Mouse (Mus musculus): Measurements from ENCODE around the gene Cd164. TPM values are rescaled to one million over a fixed set of nuclear protein-coding genes. Genes with fewer than 3 reads are reported as not detected.

The Cd164 gene
- polyA plus RNA-seq, 1 experiment from 2014 or later = 84.8 TPM

GRCm38 (mm10) chr10:41518508-41518980, 670 bp upstream of the Cd164 start:
- DNase-seq (ENCODE audit: low spot score) (peak; percentile 85), ATAC-seq (peak; percentile 55)
- H3K9ac ChIP-seq (ENCODE audit: low read length) = peak overlapping the region; percentile 92
- WGBS = under 1% methylated on average over 23 of the region's 23 CpGs
- no peaks in the 10 kb centered on the region for H3K9me3 ChIP-seq (replicated peaks; ENCODE audit: control insufficient read depth, low read length)
- peaks cover 8% of the 10 kb centered on the region; the same call in 1 of the 2 replicates for H3K36me3 ChIP-seq (ENCODE audit: control insufficient read depth, insufficient read depth, low read length)
- H3K27ac ChIP-seq (ENCODE audit: low read depth, low read length) = peak overlapping the region; percentile 97
- no peaks in the 10 kb centered on the region for H3K27me3 ChIP-seq (replicated peaks; ENCODE audit: control insufficient read depth, insufficient read depth, low read length)
- peak overlapping the region; percentile 83 for H3K4me2 ChIP-seq (ENCODE audit: low read length)
- H3K4me3 ChIP-seq (ENCODE audit: low read depth, low read length) = peak overlapping the region; percentile 95
- peaks cover 16% of the 10 kb centered on the region for H3K4me1 ChIP-seq (ENCODE audit: control insufficient read depth, insufficient read depth, low read length)

- Histone ChIP-seq H3K4me3 (ENCODE audit: low read depth, low read length) (peak overlapping the region; percentile 95), H3K4me1 (ENCODE audit: control insufficient read depth, insufficient read depth, low read length) (peaks cover 18% of the 10 kb centered on the region), H3K36me3 (ENCODE audit: control insufficient read depth, insufficient read depth, low read length) (peaks cover 17% of the 10 kb centered on the region), H3K9ac (ENCODE audit: low read length) (peak overlapping the region; percentile 92), H3K9me3 (replicated peaks; ENCODE audit: control insufficient read depth, low read length) (no peaks in the 10 kb centered on the region), H3K27ac (ENCODE audit: low read depth, low read length) (peak overlapping the region; percentile 97), H3K27me3 (replicated peaks; ENCODE audit: control insufficient read depth, insufficient read depth, low read length) (no peaks in the 10 kb centered on the region), H3K4me2 (ENCODE audit: low read length) (peak overlapping the region; percentile 83)
- peak; percentile 51 for DNase-seq (ENCODE audit: low spot score)
- peak; percentile 59 for ATAC-seq
- WGBS = under 1% methylated on average over 59 of the region's 65 CpGs
These were observed 611 bp downstream of the Cd164 start for GRCm38 (mm10) chr10:41519640-41520409.

- ATAC-seq = no peak
- peaks cover 18% of the 10 kb centered on the region for H3K4me1 ChIP-seq (ENCODE audit: control insufficient read depth, insufficient read depth, low read length)
- H3K4me2 ChIP-seq (ENCODE audit: low read length) = peak overlapping the region; percentile 83
- WGBS = 5% methylated on average over 5 of the region's 5 CpGs
- H3K36me3 ChIP-seq (ENCODE audit: control insufficient read depth, insufficient read depth, low read length) = peaks cover 20% of the 10 kb centered on the region
- H3K9ac ChIP-seq (ENCODE audit: low read length) = peak overlapping the region; percentile 92
- H3K9me3 ChIP-seq (replicated peaks; ENCODE audit: control insufficient read depth, low read length) = no peaks in the 10 kb centered on the region
- DNase-seq (ENCODE audit: low spot score) = no peak
- H3K27ac ChIP-seq (ENCODE audit: low read depth, low read length) = no peak overlapping the region
- no peaks in the 10 kb centered on the region for H3K27me3 ChIP-seq (replicated peaks; ENCODE audit: control insufficient read depth, insufficient read depth, low read length)
- H3K4me3 ChIP-seq (ENCODE audit: low read depth, low read length) = peak overlapping the region; percentile 95
These were observed 1.1 kb downstream of the Cd164 start for GRCm38 (mm10) chr10:41520410-41520673.

- peaks cover 35% of the 10 kb centered on the region for H3K36me3 ChIP-seq (ENCODE audit: control insufficient read depth, insufficient read depth, low read length)
- WGBS = 80% methylated on average over 3 of the region's 3 CpGs
- no peaks in the 10 kb centered on the region for H3K27me3 ChIP-seq (replicated peaks; ENCODE audit: control insufficient read depth, insufficient read depth, low read length)
- H3K9me3 ChIP-seq (replicated peaks; ENCODE audit: control insufficient read depth, low read length) = no peaks in the 10 kb centered on the region
- no peak overlapping the region for H3K27ac ChIP-seq (ENCODE audit: low read depth, low read length)
- ATAC-seq = no peak
- no peak overlapping the region for H3K4me3 ChIP-seq (ENCODE audit: low read depth, low read length)
- H3K4me2 ChIP-seq (ENCODE audit: low read length) = no peak overlapping the region
- H3K9ac ChIP-seq (ENCODE audit: low read length) = no peak overlapping the region
- DNase-seq (ENCODE audit: low spot score) = no peak
- peaks cover 18% of the 10 kb centered on the region for H3K4me1 ChIP-seq (ENCODE audit: control insufficient read depth, insufficient read depth, low read length)
These were observed 4.2 kb downstream of the Cd164 start for GRCm38 (mm10) chr10:41523386-41523785.

- ATAC-seq (no peak), DNase-seq (ENCODE audit: low spot score) (no peak)
- Histone ChIP-seq H3K9me3 (replicated peaks; ENCODE audit: control insufficient read depth, low read length) (no peaks in the 10 kb centered on the region), H3K36me3 (ENCODE audit: control insufficient read depth, insufficient read depth, low read length) (peaks cover 55% of the 10 kb centered on the region), H3K27me3 (replicated peaks; ENCODE audit: control insufficient read depth, insufficient read depth, low read length) (no peaks in the 10 kb centered on the region), H3K9ac (ENCODE audit: low read length) (no peak overlapping the region), H3K4me2 (ENCODE audit: low read length) (no peak overlapping the region), H3K4me1 (ENCODE audit: control insufficient read depth, insufficient read depth, low read length) (peaks cover 16% of the 10 kb centered on the region), H3K27ac (ENCODE audit: low read depth, low read length) (no peak overlapping the region), H3K4me3 (ENCODE audit: low read depth, low read length) (no peak overlapping the region)
- 76% methylated on average over 1 of the region's 1 CpGs for WGBS
These were observed 6.5 kb downstream of the Cd164 start for GRCm38 (mm10) chr10:41525696-41526095.

GRCm38 (mm10) chr10:41529972-41530371, 10.8 kb downstream of the Cd164 start:
- H3K4me2 ChIP-seq (ENCODE audit: low read length) = no peak overlapping the region
- H3K36me3 ChIP-seq (ENCODE audit: control insufficient read depth, insufficient read depth, low read length) = peaks cover 67% of the 10 kb centered on the region
- no peaks in the 10 kb centered on the region for H3K4me1 ChIP-seq (ENCODE audit: control insufficient read depth, insufficient read depth, low read length)
- 88% methylated on average over 5 of the region's 5 CpGs for WGBS
- DNase-seq (ENCODE audit: low spot score) (no peak), ATAC-seq (no peak)
- no peaks in the 10 kb centered on the region for H3K9me3 ChIP-seq (replicated peaks; ENCODE audit: control insufficient read depth, low read length)
- no peak overlapping the region for H3K27ac ChIP-seq (ENCODE audit: low read depth, low read length)
- H3K9ac ChIP-seq (ENCODE audit: low read length) = no peak overlapping the region
- no peaks in the 10 kb centered on the region for H3K27me3 ChIP-seq (replicated peaks; ENCODE audit: control insufficient read depth, insufficient read depth, low read length)
- H3K4me3 ChIP-seq (ENCODE audit: low read depth, low read length) = no peak overlapping the region

GRCm38 (mm10) chr10:41535991-41536390, 16.8 kb downstream of the Cd164 start:
- no peaks in the 10 kb centered on the region for H3K9me3 ChIP-seq (replicated peaks; ENCODE audit: control insufficient read depth, low read length)
- H3K27ac ChIP-seq (ENCODE audit: low read depth, low read length) = no peak overlapping the region
- no peak for DNase-seq (ENCODE audit: low spot score)
- no peak overlapping the region for H3K9ac ChIP-seq (ENCODE audit: low read length)
- H3K4me3 ChIP-seq (ENCODE audit: low read depth, low read length) = no peak overlapping the region
- H3K27me3 ChIP-seq (replicated peaks; ENCODE audit: control insufficient read depth, insufficient read depth, low read length) = no peaks in the 10 kb centered on the region
- no peaks in the 10 kb centered on the region for H3K4me1 ChIP-seq (ENCODE audit: control insufficient read depth, insufficient read depth, low read length)
- H3K4me2 ChIP-seq (ENCODE audit: low read length) = no peak overlapping the region
- H3K36me3 ChIP-seq (ENCODE audit: control insufficient read depth, insufficient read depth, low read length) = peaks cover 29% of the 10 kb centered on the region
- no peak for ATAC-seq
- WGBS = 83% methylated on average over 2 of the region's 2 CpGs

- DNase-seq (ENCODE audit: low spot score) (no peak), ATAC-seq (no peak)
- Histone ChIP-seq H3K4me2 (ENCODE audit: low read length) (no peak overlapping the region), H3K9me3 (replicated peaks; ENCODE audit: control insufficient read depth, low read length) (no peaks in the 10 kb centered on the region), H3K9ac (ENCODE audit: low read length) (no peak overlapping the region), H3K36me3 (ENCODE audit: control insufficient read depth, insufficient read depth, low read length) (peaks cover 24% of the 10 kb centered on the region; the same call in 1 of the 2 replicates), H3K27ac (ENCODE audit: low read depth, low read length) (no peak overlapping the region), H3K4me3 (ENCODE audit: low read depth, low read length) (no peak overlapping the region), H3K4me1 (ENCODE audit: control insufficient read depth, insufficient read depth, low read length) (no peaks in the 10 kb centered on the region), H3K27me3 (replicated peaks; ENCODE audit: control insufficient read depth, insufficient read depth, low read length) (no peaks in the 10 kb centered on the region)
- WGBS = 84% methylated on average over 1 of the region's 1 CpGs
These were observed 17.5 kb downstream of the Cd164 start for GRCm38 (mm10) chr10:41536714-41537113.

- Histone ChIP-seq H3K4me2 (ENCODE audit: low read length) (no peak overlapping the region), H3K27ac (ENCODE audit: low read depth, low read length) (no peak overlapping the region), H3K36me3 (ENCODE audit: control insufficient read depth, insufficient read depth, low read length) (peaks cover 23% of the 10 kb centered on the region; the same call in 1 of the 2 replicates), H3K9me3 (replicated peaks; ENCODE audit: control insufficient read depth, low read length) (no peaks in the 10 kb centered on the region), H3K9ac (ENCODE audit: low read length) (no peak overlapping the region), H3K27me3 (replicated peaks; ENCODE audit: control insufficient read depth, insufficient read depth, low read length) (no peaks in the 10 kb centered on the region), H3K4me1 (ENCODE audit: control insufficient read depth, insufficient read depth, low read length) (no peaks in the 10 kb centered on the region), H3K4me3 (ENCODE audit: low read depth, low read length) (no peak overlapping the region)
- DNase-seq (ENCODE audit: low spot score) = no peak
- no peak for ATAC-seq
- 53% methylated on average over 4 of the region's 4 CpGs for WGBS
These were observed 18.2 kb downstream of the Cd164 start for GRCm38 (mm10) chr10:41537226-41537982.
